Mouse (Mus musculus): ENCODE results near the gene Hyls1.

Gene Hyls1

DNA sequence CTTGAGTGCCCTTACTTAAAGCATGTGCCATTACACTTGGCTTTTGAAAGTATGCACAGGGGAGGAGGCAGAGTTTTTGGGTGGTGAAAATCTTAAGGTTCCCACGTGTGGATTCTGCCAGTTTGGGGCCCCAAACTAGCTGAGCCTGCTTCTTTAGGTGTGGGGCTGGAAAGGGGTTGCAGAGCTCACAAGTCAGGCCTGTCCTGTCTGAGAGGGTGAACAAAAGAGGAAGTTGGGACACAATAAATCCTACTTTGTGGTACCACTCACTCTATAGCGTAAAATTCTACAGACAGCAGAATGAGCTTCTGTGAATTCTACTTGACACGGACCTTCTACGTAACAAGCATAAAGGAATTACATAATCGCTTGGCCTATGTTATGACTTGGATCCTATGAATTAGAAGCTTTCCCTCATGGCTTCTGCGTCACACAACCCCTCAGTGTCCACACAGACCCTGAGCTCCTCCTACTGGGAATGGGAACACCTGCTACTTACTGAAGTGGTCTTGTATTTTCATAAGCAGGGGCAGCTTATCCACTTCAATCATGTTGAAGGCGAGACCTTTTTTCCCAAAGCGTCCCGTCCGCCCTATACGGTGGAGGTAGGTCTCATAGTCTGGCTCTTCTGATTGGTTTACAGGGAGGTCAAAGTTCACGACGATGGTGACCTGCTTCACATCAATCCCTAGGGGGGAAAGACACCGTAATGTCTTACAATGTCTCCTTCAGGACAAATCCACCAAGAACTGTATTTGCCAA, 26.9 kb downstream of the Hyls1 start:
- no peak for DNase-seq (ENCODE audit: low spot score)

DNA sequence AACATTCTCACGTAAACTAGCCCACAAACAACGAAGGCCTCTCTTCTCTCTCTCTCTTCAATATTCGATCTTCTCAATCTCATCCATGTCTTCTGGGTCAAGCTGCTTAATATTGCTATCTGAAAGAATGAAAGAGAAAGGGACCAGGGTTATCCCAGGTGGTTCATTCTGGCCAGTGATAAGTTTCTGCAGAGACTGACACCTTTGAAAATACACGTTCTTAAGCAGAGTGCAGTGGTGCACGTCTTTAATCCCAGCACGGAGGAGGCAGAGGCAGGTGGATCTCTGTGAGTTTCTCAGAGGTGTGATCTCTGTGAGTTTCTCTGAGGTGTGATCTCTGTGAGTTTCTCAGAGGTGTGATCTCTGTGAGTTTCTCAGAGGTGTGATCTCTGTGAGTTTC, 28.3 kb downstream of the Hyls1 start:
- DNase-seq (ENCODE audit: low spot score) = no peak

DNA sequence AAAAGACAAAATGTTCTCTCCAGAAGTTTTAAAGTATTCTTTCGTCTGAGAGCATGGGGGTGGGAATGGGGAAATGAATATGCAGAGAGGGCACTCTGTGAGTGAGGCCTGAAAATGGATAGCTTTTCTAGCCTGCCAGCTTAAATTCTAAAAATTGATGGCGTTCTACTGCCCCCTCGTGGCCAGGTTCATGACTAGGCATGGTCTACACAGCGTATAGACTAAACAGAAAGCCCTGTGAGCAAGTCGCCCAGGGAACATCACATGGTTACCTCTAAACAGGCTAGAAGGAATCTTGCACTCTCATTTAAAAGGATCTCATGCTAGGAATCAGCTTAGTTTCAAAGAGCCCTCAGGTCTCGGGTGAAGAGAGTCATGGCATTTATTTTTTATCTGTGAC, 28.7 kb downstream of the Hyls1 start:
- DNase-seq (ENCODE audit: low spot score) = peak; percentile 85

GRCm38 (mm10) chr9:35541024-35541423, 29.2 kb downstream of the Hyls1 start:
- no peak for DNase-seq (ENCODE audit: low spot score)

GRCm38 (mm10) chr9:35539001-35539750, 31.0 kb downstream of the Hyls1 start:
- no peak for DNase-seq (ENCODE audit: low spot score)

GRCm38 (mm10) chr9:35535876-35536275, 34.3 kb downstream of the Hyls1 start:
- no peak for DNase-seq (ENCODE audit: low spot score)

- peak; percentile 36 for DNase-seq (ENCODE audit: low spot score)
These were observed 35.1 kb downstream of the Hyls1 start for GRCm38 (mm10) chr9:35535110-35535509.

GRCm38 (mm10) chr9:35533266-35533665, 36.9 kb downstream of the Hyls1 start:
- no peak for DNase-seq (ENCODE audit: low spot score)

GRCm38 (mm10) chr9:35529796-35530195, 40.4 kb downstream of the Hyls1 start:
- no peak for DNase-seq (ENCODE audit: low spot score)

DNA sequence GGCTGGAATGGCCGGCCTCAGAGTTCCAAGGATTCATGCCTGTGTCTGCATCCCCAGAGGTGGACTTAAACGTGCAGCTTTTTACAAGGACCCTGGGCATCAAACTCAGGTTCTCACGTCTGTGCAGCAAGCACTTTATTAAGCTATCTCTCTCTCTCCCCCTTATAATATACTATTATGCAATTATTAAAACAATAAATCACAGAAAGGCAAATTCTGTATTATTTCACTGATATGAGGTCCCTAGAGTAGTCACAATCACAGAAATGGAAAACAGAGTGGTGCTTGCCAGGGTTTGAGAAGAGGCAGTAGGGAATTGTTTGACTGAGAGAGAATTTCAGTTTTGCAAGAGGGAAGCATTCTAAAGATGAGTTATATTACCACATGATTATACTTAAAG, 41.1 kb downstream of the Hyls1 start:
- no peak for DNase-seq (ENCODE audit: low spot score)

- DNase-seq (ENCODE audit: low spot score) = peak; percentile 59
These were observed 46.2 kb downstream of the Hyls1 start for GRCm38 (mm10) chr9:35523941-35524411.

GRCm38 (mm10) chr9:35523541-35523940, 46.7 kb downstream of the Hyls1 start:
- DNase-seq (ENCODE audit: low spot score) = no peak

DNA sequence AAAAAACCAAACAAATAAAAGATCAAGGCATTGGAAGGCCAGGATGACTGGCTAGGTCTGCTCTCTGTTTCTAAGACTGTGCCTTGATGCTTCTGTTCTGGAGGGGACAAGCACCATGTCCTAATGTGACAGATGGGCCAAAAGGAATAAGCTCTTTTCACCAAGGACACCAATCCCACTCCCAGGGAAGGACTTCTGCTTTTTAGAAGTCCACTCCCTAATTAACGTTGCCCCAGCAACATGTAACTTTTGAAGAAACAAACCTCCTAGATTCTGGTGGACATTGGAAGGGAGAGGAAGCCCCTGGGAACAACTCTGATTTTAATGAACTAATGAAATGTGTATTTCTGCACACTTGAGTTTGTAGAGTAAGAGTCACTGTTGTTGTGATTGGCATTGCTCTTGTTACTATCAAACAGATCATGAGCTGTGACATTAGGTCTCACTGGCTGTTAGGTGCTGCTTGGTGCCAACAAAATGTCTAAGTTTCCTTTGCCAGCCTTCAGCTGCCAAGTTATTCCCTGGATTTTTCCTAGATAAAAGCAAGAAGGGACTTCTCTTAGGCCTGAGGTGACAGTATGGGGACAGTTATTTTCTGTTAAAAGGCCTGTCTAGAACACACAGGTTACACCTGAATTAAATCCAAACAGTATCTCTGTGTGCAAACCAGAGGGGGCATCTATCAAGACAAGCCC, 47.2 kb downstream of the Hyls1 start:
- no peak for DNase-seq (ENCODE audit: low spot score)

- DNase-seq (ENCODE audit: low spot score) = no peak
These were observed 48.0 kb downstream of the Hyls1 start for GRCm38 (mm10) chr9:35522241-35522640.

GRCm38 (mm10) chr9:35520631-35521348, 49.4 kb downstream of the Hyls1 start:
- DNase-seq (ENCODE audit: low spot score) = no peak

DNA sequence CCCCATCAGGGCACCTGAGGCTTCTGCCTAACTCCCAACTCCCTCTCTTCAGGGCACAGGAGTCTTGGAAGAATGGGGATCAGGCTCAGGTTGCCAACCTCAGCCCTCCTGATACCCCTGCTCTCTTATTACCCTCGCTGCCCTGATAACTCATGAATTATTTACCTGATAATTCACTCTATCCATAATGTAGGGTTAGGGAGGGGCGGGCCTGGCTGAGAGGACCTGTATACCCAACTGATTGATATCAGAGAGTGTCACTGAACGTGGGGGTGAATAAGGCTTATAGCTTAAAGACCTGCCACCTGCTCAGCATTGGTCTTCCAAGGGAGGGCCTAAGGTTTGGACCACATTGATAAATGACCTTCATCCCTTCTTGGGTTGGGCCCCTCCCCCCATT, 52.0 kb downstream of the Hyls1 start, which contains the start of gene Gm1113:
Gm1113 (minus strand) TSS at position 101 of the 400 bp plus-strand sequence.
- DNase-seq (ENCODE audit: low spot score) = no peak

DNA sequence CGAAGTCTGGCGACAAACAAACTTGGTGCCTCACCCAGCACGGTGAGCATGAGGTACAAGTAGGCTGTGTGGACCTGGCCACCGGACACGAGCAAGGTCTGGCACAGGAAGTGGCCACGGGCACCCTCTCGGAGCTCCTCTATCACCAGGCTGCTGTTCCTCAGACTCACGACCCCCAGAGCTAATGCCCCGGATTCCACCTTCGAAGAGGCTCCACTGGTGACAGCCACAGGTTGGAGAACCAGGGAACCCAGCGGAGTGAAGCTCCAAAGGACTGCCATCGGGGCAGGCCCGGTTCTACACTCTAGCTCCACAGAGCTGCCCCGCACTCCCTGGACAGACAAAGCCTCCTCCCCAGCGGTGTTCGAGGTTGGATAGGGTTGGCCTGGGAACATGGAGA, 53.5 kb downstream of the Hyls1 start:
- no peak for DNase-seq (ENCODE audit: low spot score)

DNA sequence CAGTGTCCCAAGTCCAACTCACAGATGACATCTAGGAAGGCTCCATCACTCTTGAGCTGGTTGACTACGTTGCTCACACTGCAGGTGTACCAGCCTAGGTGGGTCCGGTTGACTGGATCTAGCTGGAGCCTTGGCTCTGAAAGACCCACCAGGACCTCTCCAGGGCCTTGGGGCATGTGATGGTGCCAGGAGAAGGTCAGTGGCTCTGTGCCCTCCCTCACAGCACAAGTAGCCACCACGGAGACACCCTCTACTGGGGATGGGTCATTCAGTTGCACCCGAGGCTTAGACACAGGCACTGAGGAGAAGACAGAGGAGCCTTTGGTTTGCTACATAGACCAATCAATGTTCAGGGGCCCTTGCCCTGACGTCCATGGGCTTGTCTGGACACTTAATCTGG, 54.0 kb downstream of the Hyls1 start:
- DNase-seq (ENCODE audit: low spot score) = no peak

DNA sequence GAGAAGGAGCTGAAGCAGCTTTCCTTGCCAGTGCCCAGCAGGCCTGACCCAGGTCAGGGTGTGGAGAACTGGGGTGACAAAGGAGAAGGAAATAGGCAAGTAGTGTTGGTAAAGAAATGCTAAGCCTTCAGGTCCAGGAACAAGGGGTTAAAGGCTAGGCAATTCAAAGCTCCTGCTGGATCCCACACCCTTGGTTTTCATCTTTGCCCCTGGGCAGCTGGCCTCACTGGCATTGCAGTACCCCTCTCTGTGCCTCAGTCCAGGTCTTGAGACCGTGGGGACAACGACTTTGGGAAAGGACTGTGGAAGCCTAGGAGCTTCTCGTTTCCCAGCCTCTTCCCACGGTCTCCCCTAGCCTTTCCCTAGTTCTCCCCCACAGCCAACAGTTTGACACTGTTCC, 56.3 kb downstream of the Hyls1 start:
- DNase-seq (ENCODE audit: low spot score) = no peak
